Mouse (Mus musculus) intestine, embryonic 15.5 days (tissue): ENCODE results near the gene 2310034G01Rik. TPM values are rescaled to one million over a fixed set of nuclear protein-coding genes. Genes with fewer than 3 reads are reported as not detected.

Experiments
- ATAC-seq: fragments of 200-750 bp; cut with Nextera tagmentation; 2 replicates; pipeline ENCODE4 v1.8.0; 2017; ENCODE audit warnings: moderate TSS enrichment, moderate library complexity
- H3K27ac ChIP-seq: fragments of 300-500 bp; sonication (generic); 2 replicates; pipeline ENCODE4 v1.5.1; 2015; ENCODE audit warnings: mild to moderate bottlenecking, inconsistent platforms
- H3K27me3 ChIP-seq: fragments of 300-500 bp; sonication (generic); replicated peaks from 2 replicates; pipeline ENCODE4 v1.6.1; 2015; ENCODE audit warnings: inconsistent platforms
- H3K36me3 ChIP-seq: fragments of 300-500 bp; sonication (generic); 2 replicates; pipeline ENCODE4 v1.6.1; 2015; ENCODE audit warnings: inconsistent platforms
- H3K4me1 ChIP-seq: fragments of 300-500 bp; sonication (generic); replicated peaks from 2 replicates; pipeline ENCODE4 v1.6.1; 2015; ENCODE audit warnings: inconsistent platforms
- H3K4me2 ChIP-seq: fragments of 300-500 bp; sonication (generic); replicated peaks from 2 replicates; pipeline ENCODE4 v1.6.1; 2015; ENCODE audit warnings: mild to moderate bottlenecking, inconsistent platforms
- H3K4me3 ChIP-seq: fragments of 300-500 bp; sonication (generic); replicated peaks from 2 replicates; pipeline ENCODE4 v1.5.1; 2015; ENCODE audit warnings: inconsistent platforms
- H3K9ac ChIP-seq: fragments of 300-500 bp; sonication (generic); 2 replicates; pipeline ENCODE4 v1.6.1; 2015; ENCODE audit warnings: inconsistent platforms
- H3K9me3 ChIP-seq: fragments of 300-500 bp; sonication (generic); 2 replicates; pipeline ENCODE4 v1.6.1; 2016; ENCODE audit warnings: inconsistent platforms
- WGBS: fragments of 180-500 bp; shearing (Covaris S2); methylation state at CpG from one replicate; pipeline ENCODE4 v1.1.7; 2015; 5-methylcytosine and 5-hydroxymethylcytosine counted together
- polyA plus RNA-seq: library from polyadenylated mRNA; unstranded; fragments of >200 nt; fragmentation: Nextera tagmentation; extraction: Ambion mirVana; gene quantifications from 2 replicates; pipeline ENCODE4 v1.2.1, GENCODE M21; 2015

2310034G01Rik gene
- polyA plus RNA-seq, result 1.1 and 1.7 TPM in 2 replicates

GRCm38 (mm10) chr19:46350168-46350932, at the start of gene 2310034G01Rik:
TSS of gene 2310034G01Rik (minus strand) at chr19:46350302.
- no peaks in the 10 kb centered on the region for H3K27me3 ChIP-seq
- ATAC-seq, result no peak
- WGBS, result 58% methylated on average over 10 of the region's 10 CpGs
- peak within 1 kb of the TSS; percentile 90 for H3K4me2 ChIP-seq
- no peaks in the 10 kb centered on the region for H3K9me3 ChIP-seq
- peaks cover 13% of the 10 kb centered on the region for H3K4me1 ChIP-seq
- H3K4me3 ChIP-seq, result peak within 1 kb of the TSS; percentile 74
- no peaks in the 10 kb centered on the region for H3K36me3 ChIP-seq
- peak within 1 kb of the TSS; percentile 89 for H3K9ac ChIP-seq
- peak within 1 kb of the TSS; percentile 83 for H3K27ac ChIP-seq

- no peak overlapping the region for H3K4me2 ChIP-seq
- H3K4me3 ChIP-seq, result no peak overlapping the region
- 75% methylated on average over 7 of the region's 7 CpGs for WGBS
- H3K36me3 ChIP-seq, result peaks cover 5% of the 10 kb centered on the region; the same call in 1 of the 2 replicates
- H3K27me3 ChIP-seq, result no peaks in the 10 kb centered on the region
- no peak overlapping the region for H3K27ac ChIP-seq
- no peaks in the 10 kb centered on the region for H3K9me3 ChIP-seq
- H3K9ac ChIP-seq, result no peak overlapping the region
- H3K4me1 ChIP-seq, result peaks cover 16% of the 10 kb centered on the region
- ATAC-seq, result no peak
These were observed 49.8 kb upstream of the 2310034G01Rik start for GRCm38 (mm10) chr19:46399886-46400285.

GRCm38 (mm10) chr19:46399372-46399771, 49.3 kb upstream of the 2310034G01Rik start:
- WGBS, result 85% methylated on average over 6 of the region's 6 CpGs
- Histone ChIP-seq H3K36me3 (peaks cover 3% of the 10 kb centered on the region; the same call in 1 of the 2 replicates), H3K4me2 (no peak overlapping the region), H3K4me3 (no peak overlapping the region), H3K9ac (no peak overlapping the region), H3K27me3 (no peaks in the 10 kb centered on the region), H3K27ac (no peak overlapping the region), H3K9me3 (no peaks in the 10 kb centered on the region), H3K4me1 (peaks cover 19% of the 10 kb centered on the region)
- ATAC-seq, result no peak

GRCm38 (mm10) chr19:46398401-46398800, 48.3 kb upstream of the 2310034G01Rik start:
- ATAC-seq, result no peak
- H3K9ac ChIP-seq, result peak overlapping the region; percentile 4; the same call in 1 of the 2 replicates
- H3K27me3 ChIP-seq, result no peaks in the 10 kb centered on the region
- 0 out of 2 replicates have a peak, but pooled peaks cover 3% of the 10 kb centered on the region for H3K36me3 ChIP-seq
- H3K4me2 ChIP-seq, result peak overlapping the region; percentile 86
- no peaks in the 10 kb centered on the region for H3K9me3 ChIP-seq
- H3K4me1 ChIP-seq, result peaks cover 26% of the 10 kb centered on the region
- H3K4me3 ChIP-seq, result peak overlapping the region; percentile 96; the same call in 1 of the 2 replicates
- 40% methylated on average over 3 of the region's 3 CpGs for WGBS
- H3K27ac ChIP-seq, result no peak overlapping the region

- H3K9ac ChIP-seq, result peak overlapping the region; percentile 87
- H3K4me1 ChIP-seq, result peaks cover 26% of the 10 kb centered on the region
- H3K36me3 ChIP-seq, result 0 out of 2 replicates have a peak, but pooled peaks cover 3% of the 10 kb centered on the region
- peak overlapping the region; percentile 96 for H3K4me3 ChIP-seq
- H3K4me2 ChIP-seq, result peak overlapping the region; percentile 86
- WGBS, result 3% methylated on average over 17 of the region's 19 CpGs
- H3K27ac ChIP-seq, result peak overlapping the region; percentile 89
- no peak for ATAC-seq
- no peaks in the 10 kb centered on the region for H3K27me3 ChIP-seq
- H3K9me3 ChIP-seq, result no peaks in the 10 kb centered on the region
These were observed 47.4 kb upstream of the 2310034G01Rik start for GRCm38 (mm10) chr19:46397436-46398001.

- Histone ChIP-seq H3K4me1 (peaks cover 26% of the 10 kb centered on the region), H3K9ac (peak within 1 kb of the TSS; percentile 87), H3K4me3 (peak within 1 kb of the TSS; percentile 96), H3K4me2 (peak within 1 kb of the TSS; percentile 86), H3K36me3 (0 out of 2 replicates have a peak, but pooled peaks cover 3% of the 10 kb centered on the region), H3K9me3 (no peaks in the 10 kb centered on the region), H3K27ac (peak within 1 kb of the TSS; percentile 89), H3K27me3 (no peaks in the 10 kb centered on the region)
- WGBS, result under 1% methylated on average over 57 of the region's 57 CpGs
- peak; percentile 90 for ATAC-seq
These were observed 46.8 kb upstream of the 2310034G01Rik start, which contains the start of gene Sufu for GRCm38 (mm10) chr19:46396686-46397435. TSS of gene Sufu (plus strand) at chr19:46396896.

GRCm38 (mm10) chr19:46396109-46396508, 46.0 kb upstream of the 2310034G01Rik start:
- peaks cover 26% of the 10 kb centered on the region for H3K4me1 ChIP-seq
- H3K4me3 ChIP-seq, result peak overlapping the region; percentile 70; the same call in 1 of the 2 replicates
- WGBS, result 12% methylated on average over 8 of the region's 8 CpGs
- no peak overlapping the region for H3K27ac ChIP-seq
- ATAC-seq, result no peak
- no peaks in the 10 kb centered on the region for H3K27me3 ChIP-seq
- no peaks in the 10 kb centered on the region for H3K9me3 ChIP-seq
- no peaks in the 10 kb centered on the region for H3K36me3 ChIP-seq
- H3K4me2 ChIP-seq, result peak overlapping the region; percentile 86
- H3K9ac ChIP-seq, result no peak overlapping the region

GRCm38 (mm10) chr19:46395109-46396009, 45.3 kb upstream of the 2310034G01Rik start, which contains the start of gene Actr1a:
TSS of gene Actr1a (minus strand) at chr19:46395748.
- WGBS, result under 1% methylated on average over 51 of the region's 51 CpGs

GRCm38 (mm10) chr19:46394712-46395108, 44.6 kb upstream of the 2310034G01Rik start:
- ATAC-seq, result no peak; the same call in 1 of the 2 replicates
- Histone ChIP-seq H3K4me1 (peaks cover 26% of the 10 kb centered on the region), H3K9me3 (no peaks in the 10 kb centered on the region), H3K4me2 (peak overlapping the region; percentile 86), H3K36me3 (no peaks in the 10 kb centered on the region), H3K27me3 (no peaks in the 10 kb centered on the region), H3K4me3 (peak overlapping the region; percentile 70), H3K27ac (no peak overlapping the region), H3K9ac (peak overlapping the region; percentile 34)
- WGBS, result 5% methylated on average over 10 of the region's 10 CpGs

More at GRCm38 (mm10) chr19:46395109-46396009, 45.3 kb upstream of the 2310034G01Rik start, which contains the start of gene Actr1a:
- Histone ChIP-seq H3K4me1 (peaks cover 26% of the 10 kb centered on the region), H3K9ac (peak within 1 kb of the TSS; percentile 69), H3K27ac (peak within 1 kb of the TSS; percentile 89), H3K9me3 (no peaks in the 10 kb centered on the region), H3K4me2 (peak within 1 kb of the TSS; percentile 86), H3K36me3 (no peaks in the 10 kb centered on the region), H3K27me3 (no peaks in the 10 kb centered on the region), H3K4me3 (peak within 1 kb of the TSS; percentile 70)
- peak; percentile 95 for ATAC-seq

- Histone ChIP-seq H3K27me3 (no peaks in the 10 kb centered on the region), H3K36me3 (0 out of 2 replicates have a peak, but pooled peaks cover 4% of the 10 kb centered on the region), H3K4me2 (no peak overlapping the region), H3K4me1 (peaks cover 11% of the 10 kb centered on the region), H3K9ac (no peak overlapping the region), H3K9me3 (no peaks in the 10 kb centered on the region), H3K27ac (no peak overlapping the region), H3K4me3 (no peak overlapping the region)
- no peak for ATAC-seq
- 35% methylated on average over 4 of the region's 4 CpGs for WGBS
These were observed 41.9 kb upstream of the 2310034G01Rik start for GRCm38 (mm10) chr19:46392018-46392417.

- H3K36me3 ChIP-seq, result peaks cover 9% of the 10 kb centered on the region
- ATAC-seq, result no peak
- no peak overlapping the region for H3K27ac ChIP-seq
- H3K4me1 ChIP-seq, result peaks cover 9% of the 10 kb centered on the region
- 89% methylated on average over 5 of the region's 5 CpGs for WGBS
- H3K4me3 ChIP-seq, result no peak overlapping the region
- H3K4me2 ChIP-seq, result no peak overlapping the region
- no peaks in the 10 kb centered on the region for H3K27me3 ChIP-seq
- H3K9me3 ChIP-seq, result no peaks in the 10 kb centered on the region
- no peak overlapping the region for H3K9ac ChIP-seq
These were observed 39.8 kb upstream of the 2310034G01Rik start for GRCm38 (mm10) chr19:46389872-46390271.
